ENCODE assay signal across 8 mouse cellular contexts in the genomic region with DNA sequence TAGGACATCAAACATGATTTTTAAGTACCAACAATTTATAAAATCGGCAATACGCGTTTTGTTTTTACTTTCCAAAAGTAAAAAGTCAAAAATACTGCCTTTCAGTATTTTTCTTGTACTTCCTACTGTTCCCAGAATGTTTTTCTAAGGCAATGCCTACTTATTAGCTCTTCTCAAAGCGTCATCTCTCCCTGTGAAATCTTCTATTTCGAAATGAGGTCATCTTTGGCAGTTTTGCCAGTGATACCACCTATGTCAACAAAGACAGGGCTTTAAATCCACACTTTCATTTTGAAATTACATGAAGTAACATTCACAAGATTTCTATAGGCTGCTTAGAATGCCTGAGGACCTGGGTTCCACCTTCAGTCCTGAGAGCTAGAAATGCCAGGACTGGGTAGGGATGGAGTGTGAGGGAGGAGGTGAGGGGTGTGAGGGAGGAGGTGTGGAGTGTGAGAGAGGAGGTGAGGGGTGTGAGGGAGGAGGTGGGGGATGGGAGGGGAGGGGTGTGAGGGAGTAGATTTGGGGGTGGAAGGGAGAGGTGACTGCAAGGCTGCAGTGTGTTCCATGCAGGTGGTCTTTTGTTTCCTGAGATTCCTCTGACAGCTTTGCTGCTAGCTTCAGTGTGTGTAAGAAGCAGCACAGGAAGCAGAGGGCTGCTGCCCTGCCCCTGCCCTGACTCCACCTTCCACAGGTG.
DNase-seq lines count a peak whose midpoint lies in the region; ATAC-seq and TF ChIP-seq lines count a peak whose summit lies in the region.

No protein-coding gene starts in this region.

- H3K27ac ChIP-seq in heart, embryonic 11.5 days (ENCODE audit: low read depth, low read length), result no peak overlapping the region
- H3K27ac ChIP-seq in intestine, embryonic 15.5 days, result no peak overlapping the region
- no peak overlapping the region for H3K27ac ChIP-seq in kidney, adult 2 months (ENCODE audit: insufficient read depth, low read depth, low read length)

- no peak overlapping the region for H3K9ac ChIP-seq in heart, embryonic 11.5 days (ENCODE audit: low read depth, low read length)
- H3K9ac ChIP-seq in intestine, embryonic 15.5 days, result no peak overlapping the region

- no peaks in the 10 kb centered on the region for H3K36me3 ChIP-seq in heart, embryonic 11.5 days (ENCODE audit: control insufficient read depth, insufficient read depth, low read length)
- H3K36me3 ChIP-seq in intestine, embryonic 15.5 days, result no peaks in the 10 kb centered on the region
- no peaks in the 10 kb centered on the region for H3K36me3 ChIP-seq in kidney, adult 2 months (ENCODE audit: control insufficient read depth, insufficient read depth, low read length)

- H3K4me2 ChIP-seq in heart, embryonic 11.5 days, result no peak overlapping the region
- H3K4me2 ChIP-seq in intestine, embryonic 15.5 days (replicated peaks), result no peak overlapping the region

- intact Hi-C loops in heart, postnatal 25 days (cut with DNase I), result no loop called here

- H3K27me3 ChIP-seq in heart, embryonic 11.5 days (ENCODE audit: control insufficient read depth, insufficient read depth, low read length), result no peaks in the 10 kb centered on the region
- H3K27me3 ChIP-seq in intestine, embryonic 15.5 days (replicated peaks), result no peaks in the 10 kb centered on the region
- no peaks in the 10 kb centered on the region for H3K27me3 ChIP-seq in kidney, adult 2 months (replicated peaks; ENCODE audit: control insufficient read depth, insufficient read depth, low read length)

- TF ChIP-seq CTCF in kidney, adult 2 months (conservative IDR thresholded peaks at IDR 0.05; ENCODE audit: insufficient read depth, insufficient read length, low read depth, low read length), result no peak

- 0 out of 2 replicates have a peak, but pooled peaks cover 4% of the 10 kb centered on the region for H3K4me1 ChIP-seq in heart, embryonic 11.5 days (ENCODE audit: control insufficient read depth, insufficient read depth, low read length)
- H3K4me1 ChIP-seq in intestine, embryonic 15.5 days (replicated peaks), result no peaks in the 10 kb centered on the region
- H3K4me1 ChIP-seq in kidney, adult 2 months (ENCODE audit: control insufficient read depth, insufficient read depth, low read length), result no peaks in the 10 kb centered on the region

- 87% methylated on average over 5 of the region's 5 CpGs for WGBS in heart, embryonic 11.5 days (ENCODE audit: insufficient replicate concordance)
- 93% methylated on average over 5 of the region's 5 CpGs for WGBS in intestine, embryonic 15.5 days
- 90% methylated on average over 5 of the region's 5 CpGs for WGBS in kidney, adult 2 months

- no peak overlapping the region for H3K4me3 ChIP-seq in heart, embryonic 11.5 days (ENCODE audit: low read depth, low read length)
- no peak overlapping the region for H3K4me3 ChIP-seq in intestine, embryonic 15.5 days (replicated peaks)
- no peak overlapping the region for H3K4me3 ChIP-seq in kidney, adult 2 months (ENCODE audit: insufficient read depth, low read depth, low read length)

- H3K9me3 ChIP-seq in heart, embryonic 11.5 days (replicated peaks; ENCODE audit: control insufficient read depth, low read length), result no peaks in the 10 kb centered on the region
- H3K9me3 ChIP-seq in intestine, embryonic 15.5 days, result no peaks in the 10 kb centered on the region

- TF ChIP-seq POLR2A in kidney, adult 2 months (IDR thresholded peaks at IDR 0.05; ENCODE audit: low read depth, low read length), result no peak

- ATAC-seq in heart, embryonic 11.5 days (replicated peaks; ENCODE audit: insufficient number of reproducible peaks, low FRiP score, low TSS enrichment), result peak; percentile 100
- peak; percentile 93 for ATAC-seq in intestine, embryonic 15.5 days
- ATAC-seq in monocyte, adult 5-6 weeks (replicated peaks; ENCODE audit: insufficient number of reproducible peaks, low FRiP score, low TSS enrichment, poor library complexity, severe bottlenecking), result peak; percentile 94
- ATAC-seq in activated CD4-positive, CD25-positive, alpha-beta regulatory T cell, adult 4 months, result no peak

- DNase-seq in heart, postnatal 25 days (ENCODE audit: low spot score), result no peak
- peak; percentile 27 for DNase-seq in embryo, embryonic 11 days
- DNase-seq in kidney, adult 8-10 months, result no peak
- no peak for DNase-seq in kidney, adult 2 months
